Mouse (Mus musculus): ENCODE measurements around the gene Cnot1. TPM values are rescaled to one million over a fixed set of nuclear protein-coding genes. Genes with fewer than 3 reads are reported as not detected.

Gene Cnot1
- 17.4 and 18.0 TPM in 2 replicates for polyA plus RNA-seq (2015; fragmentation: Nextera tagmentation; extraction: Ambion mirVana)

- Histone ChIP-seq H3K27me3 (ENCODE audit: control insufficient read depth, insufficient read depth, low read length) (no peaks in the 10 kb centered on the region), H3K4me1 (replicated peaks; ENCODE audit: control insufficient read depth, insufficient read depth) (no peaks in the 10 kb centered on the region), H3K27ac (replicated peaks) (peak within 1 kb of the TSS; percentile 98), H3K4me2 (replicated peaks; ENCODE audit: low read depth) (peak within 1 kb of the TSS; percentile 88), H3K9ac (ENCODE audit: low read length) (peak within 1 kb of the TSS; percentile 98), H3K4me3 (ENCODE audit: low read depth, low read length) (peak within 1 kb of the TSS; percentile 99), H3K9me3 (ENCODE audit: control insufficient read depth, low read length) (no peaks in the 10 kb centered on the region), H3K36me3 (ENCODE audit: control insufficient read depth, insufficient read depth, low read length) (no peaks in the 10 kb centered on the region)
- DNase-seq (ENCODE audit: low spot score) = peak; percentile 97
- WGBS = under 1% methylated on average over 44 of the region's 44 CpGs
- ATAC-seq (ENCODE audit: low FRiP score, low TSS enrichment) = peak; percentile 96
- peak; percentile 99 for TF ChIP-seq EP300 (optimal IDR thresholded peaks at IDR 0.05)
- TF ChIP-seq CTCF (IDR thresholded peaks at IDR 0.05; ENCODE audit: low read depth) = no peak
These were observed at the start of gene Cnot1 for GRCm38 (mm10) chr8:95807331-95807843. Gene Cnot1, minus strand, starts transcription at chr8:95807464.

- WGBS = 90% methylated on average over 6 of the region's 6 CpGs
These were observed 46.9 kb upstream of the Cnot1 start for GRCm38 (mm10) chr8:95854174-95854573.

DNA sequence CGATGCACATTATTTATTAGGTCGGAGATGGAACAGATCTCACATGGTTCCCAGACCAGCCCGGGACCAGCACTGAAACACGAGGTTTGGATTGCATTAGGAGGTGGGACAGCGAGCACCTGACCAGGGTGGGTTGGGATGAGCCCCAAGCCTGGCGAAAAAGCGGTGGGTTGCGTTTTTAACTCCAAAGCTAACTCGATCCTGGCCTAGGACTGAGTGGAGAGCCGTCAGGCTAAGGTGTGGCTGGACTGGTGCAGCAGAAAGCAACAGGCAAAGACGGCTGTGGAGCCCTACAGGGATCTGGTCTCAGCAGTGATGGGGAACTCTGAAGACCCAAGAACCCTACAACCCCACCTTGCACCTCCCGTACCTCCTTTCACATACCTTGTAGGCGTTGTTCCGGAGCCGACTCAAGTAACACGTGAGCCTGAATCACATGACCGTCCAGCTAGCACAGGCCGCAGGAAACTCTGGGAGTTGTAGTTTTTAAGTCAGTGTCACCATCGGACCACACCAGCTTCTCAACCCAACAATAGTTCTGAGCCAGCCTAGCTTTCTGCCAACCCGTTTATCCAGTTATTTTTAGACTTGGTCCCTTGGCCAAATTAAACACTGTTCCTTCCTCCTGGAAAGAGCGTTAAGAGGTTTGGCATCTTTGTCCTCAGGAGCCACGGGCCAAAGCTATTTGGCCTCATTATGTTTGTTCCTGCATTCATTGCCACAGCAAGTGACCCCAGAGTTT is 46.0 kb upstream of the Cnot1 start, which contains the start of gene Slc38a7:
Gene Slc38a7 (minus strand): TSS at position 438 of the 742 bp plus-strand sequence.
- ATAC-seq (ENCODE audit: low FRiP score, low TSS enrichment) (peak; percentile 95), DNase-seq (ENCODE audit: low spot score) (peak; percentile 77)
- H3K9ac ChIP-seq (ENCODE audit: low read length) = peak within 1 kb of the TSS; percentile 73
- no peaks in the 10 kb centered on the region for H3K4me1 ChIP-seq (replicated peaks; ENCODE audit: control insufficient read depth, insufficient read depth)
- H3K9me3 ChIP-seq (ENCODE audit: control insufficient read depth, low read length) = no peaks in the 10 kb centered on the region
- peak within 1 kb of the TSS; percentile 63 for H3K27ac ChIP-seq (replicated peaks)
- no peaks in the 10 kb centered on the region for H3K27me3 ChIP-seq (ENCODE audit: control insufficient read depth, insufficient read depth, low read length)
- TF ChIP-seq CTCF (IDR thresholded peaks at IDR 0.05; ENCODE audit: low read depth) = no peak
- no peaks in the 10 kb centered on the region for H3K36me3 ChIP-seq (ENCODE audit: control insufficient read depth, insufficient read depth, low read length)
- H3K4me2 ChIP-seq (replicated peaks; ENCODE audit: low read depth) = peak within 1 kb of the TSS; percentile 83
- WGBS = 10% methylated on average over 22 of the region's 22 CpGs
- peak within 1 kb of the TSS; percentile 71 for H3K4me3 ChIP-seq (ENCODE audit: low read depth, low read length)

More at GRCm38 (mm10) chr8:95854174-95854573, 46.9 kb upstream of the Cnot1 start:
- ATAC-seq (ENCODE audit: low FRiP score, low TSS enrichment) (no peak), DNase-seq (ENCODE audit: low spot score) (no peak)
- no peak for TF ChIP-seq EP300 (optimal IDR thresholded peaks at IDR 0.05)
- no peak for TF ChIP-seq CTCF (IDR thresholded peaks at IDR 0.05; ENCODE audit: low read depth)
- Histone ChIP-seq H3K9me3 (ENCODE audit: control insufficient read depth, low read length) (no peaks in the 10 kb centered on the region), H3K36me3 (ENCODE audit: control insufficient read depth, insufficient read depth, low read length) (no peaks in the 10 kb centered on the region), H3K4me3 (ENCODE audit: low read depth, low read length) (no peak overlapping the region), H3K4me1 (replicated peaks; ENCODE audit: control insufficient read depth, insufficient read depth) (no peaks in the 10 kb centered on the region), H3K4me2 (replicated peaks; ENCODE audit: low read depth) (no peak overlapping the region), H3K27ac (replicated peaks) (no peak overlapping the region), H3K9ac (ENCODE audit: low read length) (no peak overlapping the region), H3K27me3 (ENCODE audit: control insufficient read depth, insufficient read depth, low read length) (no peaks in the 10 kb centered on the region)

GRCm38 (mm10) chr8:95852290-95852689 is 45.0 kb upstream of the Cnot1 start:
- ATAC-seq (ENCODE audit: low FRiP score, low TSS enrichment) (peak; percentile 68), DNase-seq (ENCODE audit: low spot score) (peak; percentile 34)
- WGBS = 43% methylated on average over 4 of the region's 4 CpGs
- Histone ChIP-seq H3K27ac (replicated peaks) (no peak overlapping the region), H3K9ac (ENCODE audit: low read length) (no peak overlapping the region), H3K27me3 (ENCODE audit: control insufficient read depth, insufficient read depth, low read length) (no peaks in the 10 kb centered on the region), H3K4me3 (ENCODE audit: low read depth, low read length) (no peak overlapping the region), H3K36me3 (ENCODE audit: control insufficient read depth, insufficient read depth, low read length) (no peaks in the 10 kb centered on the region), H3K4me1 (replicated peaks; ENCODE audit: control insufficient read depth, insufficient read depth) (no peaks in the 10 kb centered on the region), H3K9me3 (ENCODE audit: control insufficient read depth, low read length) (no peaks in the 10 kb centered on the region), H3K4me2 (replicated peaks; ENCODE audit: low read depth) (peak overlapping the region; percentile 83)
- peak; percentile 33 for TF ChIP-seq CTCF (IDR thresholded peaks at IDR 0.05; ENCODE audit: low read depth)
- no peak for TF ChIP-seq EP300 (optimal IDR thresholded peaks at IDR 0.05)

DNA sequence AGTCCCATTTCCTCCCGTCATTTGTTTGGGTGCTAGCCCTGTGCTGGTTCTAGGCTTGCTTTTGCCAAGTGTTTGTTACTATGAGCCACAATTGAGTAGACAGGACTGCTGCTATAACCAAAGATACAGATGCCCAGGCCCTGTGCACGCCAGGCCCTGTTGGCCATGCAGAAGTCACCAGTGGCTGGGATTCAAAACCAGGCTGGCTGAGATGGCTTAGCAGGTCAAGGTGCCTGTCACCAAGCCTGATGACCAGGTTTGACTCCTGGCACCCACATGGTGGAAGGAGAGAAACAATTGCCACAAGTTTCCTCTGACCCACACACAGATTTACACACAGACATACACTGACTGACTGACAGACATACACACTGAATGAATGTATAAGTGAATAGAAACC is 43.1 kb upstream of the Cnot1 start:
- Histone ChIP-seq H3K4me3 (ENCODE audit: low read depth, low read length) (no peak overlapping the region), H3K27ac (replicated peaks) (no peak overlapping the region), H3K9me3 (ENCODE audit: control insufficient read depth, low read length) (no peaks in the 10 kb centered on the region), H3K4me1 (replicated peaks; ENCODE audit: control insufficient read depth, insufficient read depth) (no peaks in the 10 kb centered on the region), H3K36me3 (ENCODE audit: control insufficient read depth, insufficient read depth, low read length) (no peaks in the 10 kb centered on the region; the same call in 1 of the 2 replicates), H3K4me2 (replicated peaks; ENCODE audit: low read depth) (no peak overlapping the region), H3K27me3 (ENCODE audit: control insufficient read depth, insufficient read depth, low read length) (no peaks in the 10 kb centered on the region), H3K9ac (ENCODE audit: low read length) (no peak overlapping the region)
- TF ChIP-seq CTCF (IDR thresholded peaks at IDR 0.05; ENCODE audit: low read depth) (no peak), EP300 (optimal IDR thresholded peaks at IDR 0.05) (no peak)
- WGBS = 85% methylated on average over 2 of the region's 2 CpGs
- DNase-seq (ENCODE audit: low spot score) = no peak
- ATAC-seq (ENCODE audit: low FRiP score, low TSS enrichment) = no peak

Measured in stomach, postnatal 0 days (tissue).